Mouse (Mus musculus) CH12.LX (cell line): ENCODE data around the gene Srarp. TPM values are rescaled to one million over a fixed set of nuclear protein-coding genes. Genes with fewer than 3 reads are reported as not detected.

Experiments
- DNase-seq: peaks from one replicate; pipeline ENCODE4 v3.0.0-alpha.2; 2013; ENCODE audit errors: extremely low read depth
- H3K27ac ChIP-seq: 2 replicates; pipeline ENCODE4 v1.5.1; 2012; ENCODE audit warnings: low read depth, mild to moderate bottlenecking, control low read depth, moderate library complexity; ENCODE audit not compliant: insufficient read depth
- H3K27me3 ChIP-seq: replicated peaks from 2 replicates; pipeline ENCODE3; 2012; ENCODE audit warnings: inconsistent platforms
- H3K36me3 ChIP-seq, 2 experiments: replicated peaks in 1 of 2; 2 replicates each; pipeline versions ENCODE3 to v1.6.1; 2012; ENCODE audit warnings: inconsistent platforms in 1 of 2, low read length in 1 of 2, mild to moderate bottlenecking in 1 of 2, mixed read lengths in 1 of 2, moderate library complexity in 1 of 2; ENCODE audit not compliant: control insufficient read depth in 1 of 2, insufficient read depth in 1 of 2
- H3K4me1 ChIP-seq, 2 experiments: 2 replicates each; pipeline ENCODE4 v1.6.1; 2012; ENCODE audit warnings: inconsistent platforms in 1 of 2, moderate library complexity in 1 of 2; ENCODE audit not compliant: insufficient read depth in 2 of 2, control insufficient read depth in 1 of 2
- H3K4me2 ChIP-seq: 2 replicates; pipeline ENCODE4 v1.6.1; 2012; ENCODE audit warnings: low read depth, mild to moderate bottlenecking, control low read depth; ENCODE audit not compliant: poor library complexity, insufficient read depth, severe bottlenecking
- H3K4me3 ChIP-seq, 3 experiments: fragments of 150-350 bp in 1 of 3; sonication (generic) in 1 of 3; replicated peaks in 1 of 3; 2 replicates each; pipeline versions ENCODE3 to v1.5.1; 2011 to 2012; ENCODE audit warnings: low read depth in 2 of 3, low read length in 2 of 3, mild to moderate bottlenecking in 2 of 3, moderate library complexity in 2 of 3, control low read depth in 1 of 3, improper control_type of control experiment in 1 of 3, inconsistent platforms in 1 of 3, mixed read lengths in 1 of 3; ENCODE audit not compliant: poor library complexity in 1 of 3
- H3K79me2 ChIP-seq: replicated peaks from 2 replicates; pipeline ENCODE4 v1.6.1; 2012; ENCODE audit warnings: mild to moderate bottlenecking, moderate library complexity; ENCODE audit not compliant: control insufficient read depth, poor library complexity, insufficient read depth, severe bottlenecking; ENCODE audit errors: extremely low read depth
- H3K9ac ChIP-seq: 2 replicates; pipeline ENCODE4 v1.6.1; 2012; ENCODE audit warnings: low read depth, mild to moderate bottlenecking, control low read depth, moderate library complexity; ENCODE audit not compliant: insufficient read depth
- H3K9me3 ChIP-seq: replicated peaks from 2 replicates; pipeline ENCODE3; 2012; ENCODE audit warnings: low read length, inconsistent platforms, mixed read lengths
- BHLHE40 ChIP-seq: IDR thresholded peaks from 2 replicates; pipeline ENCODE4 v1.6.1; 2011; ENCODE audit warnings: mild to moderate bottlenecking, low read depth, low read length, improper control_type of control experiment
- CHD1 ChIP-seq: IDR thresholded peaks from 2 replicates; pipeline ENCODE4 v1.6.1; 2012; ENCODE audit warnings: low read depth, low read length, improper control_type of control experiment, inconsistent platforms
- E2F4 ChIP-seq: IDR thresholded peaks from 2 replicates; pipeline ENCODE4 v1.6.1; 2011; ENCODE audit warnings: low read depth, low read length, improper control_type of control experiment; ENCODE audit not compliant: insufficient replicate concordance
- ELF1 ChIP-seq: IDR thresholded peaks from 2 replicates; pipeline ENCODE4 v1.6.1; 2014; ENCODE audit warnings: low read depth, mild to moderate bottlenecking, inconsistent platforms, low read length, improper control_type of control experiment
- ETS1 ChIP-seq: conservative IDR thresholded peaks from 2 replicates; pipeline ENCODE4 v1.6.1; 2012; ENCODE audit warnings: low read depth, mild to moderate bottlenecking, inconsistent platforms, low read length, improper control_type of control experiment, moderate library complexity
- GABPA ChIP-seq: IDR thresholded peaks from 2 replicates; pipeline ENCODE4 v1.6.1; 2012; ENCODE audit warnings: low read depth, low read length, improper control_type of control experiment, inconsistent platforms; ENCODE audit not compliant: insufficient replicate concordance
- HCFC1 ChIP-seq: IDR thresholded peaks from 2 replicates; pipeline ENCODE4 v1.6.1; 2012; ENCODE audit warnings: low read depth, mild to moderate bottlenecking, inconsistent platforms, low read length, improper control_type of control experiment
- IRF4 ChIP-seq: IDR thresholded peaks from 2 replicates; pipeline ENCODE4 v1.6.1; 2014; ENCODE audit warnings: low read depth, mild to moderate bottlenecking, inconsistent platforms, low read length, improper control_type of control experiment
- JUN ChIP-seq: IDR thresholded peaks from 2 replicates; pipeline ENCODE4 v1.6.1; 2011; ENCODE audit warnings: low read depth, mild to moderate bottlenecking, low read length, improper control_type of control experiment, moderate library complexity; ENCODE audit not compliant: insufficient read depth
- JUND ChIP-seq: conservative IDR thresholded peaks from 2 replicates; pipeline ENCODE4 v1.6.1; 2011; ENCODE audit warnings: low read depth, low read length, improper control_type of control experiment
- KAT2A ChIP-seq: IDR thresholded peaks from 2 replicates; pipeline ENCODE4 v1.6.1; 2012; ENCODE audit warnings: low read length, improper control_type of control experiment, inconsistent platforms; ENCODE audit not compliant: insufficient replicate concordance
- MAFK ChIP-seq: IDR thresholded peaks from 2 replicates; pipeline ENCODE4 v1.6.1; 2011; ENCODE audit warnings: low read length, improper control_type of control experiment; ENCODE audit not compliant: insufficient replicate concordance
- MEF2A ChIP-seq: IDR thresholded peaks from 2 replicates; pipeline ENCODE4 v1.6.1; 2014; ENCODE audit warnings: low read depth, mild to moderate bottlenecking, inconsistent platforms, low read length, improper control_type of control experiment, borderline replicate concordance
- MXI1 ChIP-seq: IDR thresholded peaks from 2 replicates; pipeline ENCODE4 v1.6.1; 2011; ENCODE audit warnings: mild to moderate bottlenecking, low read depth, low read length, improper control_type of control experiment
- NELFE ChIP-seq: IDR thresholded peaks from 2 replicates; pipeline ENCODE4 v1.6.1; 2011; ENCODE audit warnings: low read depth, low read length, improper control_type of control experiment
- PAX5 ChIP-seq: IDR thresholded peaks from 2 replicates; pipeline ENCODE4 v1.6.1; 2012; ENCODE audit warnings: low read length, inconsistent platforms, mixed read lengths
- POLR2A ChIP-seq: IDR thresholded peaks from 2 replicates; pipeline ENCODE4 v1.6.1; 2011; ENCODE audit warnings: low read depth, mild to moderate bottlenecking, improper control_type of control experiment, low read length
- RAD21 ChIP-seq: IDR thresholded peaks from 2 replicates; pipeline ENCODE4 v1.6.1; 2011; ENCODE audit warnings: low read depth, mild to moderate bottlenecking, low read length, improper control_type of control experiment, moderate library complexity
- SIN3A ChIP-seq: IDR thresholded peaks from 2 replicates; pipeline ENCODE4 v1.6.1; 2012; ENCODE audit warnings: low read length, improper control_type of control experiment, inconsistent platforms
- SMC3 ChIP-seq: IDR thresholded peaks from 2 replicates; pipeline ENCODE4 v1.6.1; 2011; ENCODE audit warnings: low read depth, low read length, improper control_type of control experiment
- TBP ChIP-seq: conservative IDR thresholded peaks from 2 replicates; pipeline ENCODE4 v1.6.1; 2011; ENCODE audit warnings: low read depth, low read length, improper control_type of control experiment
- TCF12 ChIP-seq: IDR thresholded peaks from 2 replicates; pipeline ENCODE4 v1.6.1; 2014; ENCODE audit warnings: low read depth, mild to moderate bottlenecking, inconsistent platforms, low read length, improper control_type of control experiment
- UBTF ChIP-seq: IDR thresholded peaks from 2 replicates; pipeline ENCODE4 v1.6.1; 2012; ENCODE audit warnings: low read depth, mild to moderate bottlenecking, inconsistent platforms, low read length, improper control_type of control experiment, moderate library complexity
- USF1 ChIP-seq: IDR thresholded peaks from 2 replicates; pipeline ENCODE4 v1.6.1; 2014; ENCODE audit warnings: low read depth, mild to moderate bottlenecking, inconsistent platforms, low read length, improper control_type of control experiment
- USF2 ChIP-seq: conservative IDR thresholded peaks from 2 replicates; pipeline ENCODE4 v1.6.1; 2011; ENCODE audit warnings: low read depth, low read length, improper control_type of control experiment
- ZKSCAN1 ChIP-seq: IDR thresholded peaks from 2 replicates; pipeline ENCODE4 v1.6.1; 2012; ENCODE audit warnings: low read depth, inconsistent platforms, low read length, improper control_type of control experiment, borderline replicate concordance
- ZMIZ1 ChIP-seq: IDR thresholded peaks from 2 replicates; pipeline ENCODE4 v1.6.1; 2012; ENCODE audit warnings: low read depth, mild to moderate bottlenecking, inconsistent platforms, low read length, improper control_type of control experiment
- ZNF384 ChIP-seq: IDR thresholded peaks from 2 replicates; pipeline ENCODE4 v1.6.1; 2012; ENCODE audit warnings: low read depth, low read length, improper control_type of control experiment, inconsistent platforms
- dilution Hi-C: fragments of 300-500 bp; cut with MboI; formaldehyde crosslinking; loops from 2 replicates; pipeline ENCODE4 v1.14.3; 2020; ENCODE audit warnings: low sequenced_read_pairs; ENCODE audit not compliant: extremely low pct_unique_long_range_greater_than_20kb, extremely low pct_ligation_motif_present
- in situ Hi-C: fragments of 300-500 bp; cut with MboI; formaldehyde crosslinking; loops from 3 replicates; pipeline ENCODE4 v1.14.3; 2019; ENCODE audit warnings: low sequenced_read_pairs, low pct_ligation_motif_present, low pct_unique_long_range_greater_than_20kb, mixed read lengths
- polyA plus RNA-seq: library from polyadenylated mRNA; unstranded; fragments of >175 nt; gene quantifications from 2 replicates; pipeline ENCODE4 v1.2.1, GENCODE M21; 2012; ENCODE audit warnings: low read depth; ENCODE audit not compliant: insufficient read length
- total RNA-seq, 2 experiments: library from RNA; depleted of rRNA; stranded (reverse); fragments of 300-350 nt in 1 of 2; fragments of >200 nt in 1 of 2; gene quantifications; 2 replicates each; pipeline ENCODE4 v1.2.3; 2012 to 2014

Srarp gene
- total and polyA plus RNA-seq, 3 experiments = not detected

- Histone ChIP-seq H3K27me3 (no peaks in the 10 kb centered on the region), H3K9ac (no peak overlapping the region), H3K9me3 (no peaks in the 10 kb centered on the region), H3K36me3 (peaks cover 22 to 76% of the 10 kb centered on the region in 2 experiments), H3K27ac (peak overlapping the region; percentile 31; the same call in 1 of the 2 replicates), H3K4me3 (no peak overlapping the region), H3K79me2 (peaks cover 11% of the 10 kb centered on the region), H3K4me1 (peaks cover 6 to 57% of the 10 kb centered on the region in 2 experiments; a peak in 3 of 4 replicates), H3K4me2 (no peak overlapping the region)
- dilution Hi-C loops = no loop called here
- TF ChIP-seq SIN3A (no peak), ETS1 (no peak), PAX5 (no peak), HCFC1 (no peak), GABPA (no peak), KAT2A (no peak), IRF4 (no peak), USF1 (no peak), ZMIZ1 (no peak), ELF1 (no peak), NELFE (no peak), JUND (no peak), SMC3 (no peak), CHD1 (no peak), BHLHE40 (0 out of 2 replicates have a peak, but pooled peaks have one; percentile 27), ZKSCAN1 (no peak), MAFK (0 out of 2 replicates have a peak, but pooled peaks have one; percentile 22), MEF2A (no peak)
- in situ Hi-C loops = no loop called here
- peak; percentile 48 for DNase-seq
Measured at GRCm38 (mm10) chr4:141454581-141455350, 18.9 kb upstream of the Srarp start.

GRCm38 (mm10) chr4:141451916-141452450 lies 16.1 kb upstream of the Srarp start:
- H3K27ac ChIP-seq = no peak overlapping the region
- no peak overlapping the region for H3K9ac ChIP-seq
- H3K79me2 ChIP-seq = peaks cover 11% of the 10 kb centered on the region
- DNase-seq = no peak
- no peak overlapping the region for H3K4me2 ChIP-seq
- TF ChIP-seq TBP = no peak
- TF ChIP-seq USF2 = no peak
- TF ChIP-seq JUND = no peak
- TF ChIP-seq UBTF = no peak
- TF ChIP-seq RAD21 = no peak
- TF ChIP-seq ZNF384 = no peak
- no peak for TF ChIP-seq E2F4
- no peak for TF ChIP-seq JUN
- no peak for TF ChIP-seq PAX5
- TF ChIP-seq MAFK = no peak
- TF ChIP-seq TCF12 = no peak
- TF ChIP-seq USF1 = no peak
- no peak for TF ChIP-seq ELF1
- no peak for TF ChIP-seq POLR2A
- no peak for TF ChIP-seq MXI1
- TF ChIP-seq BHLHE40 = no peak
- TF ChIP-seq HCFC1 = no peak
- TF ChIP-seq CHD1 = no peak
- no peak for TF ChIP-seq SMC3
- no peak overlapping the region for H3K4me3 ChIP-seq
- no peaks in the 10 kb centered on the region for H3K9me3 ChIP-seq
- peaks cover 37 to 79% of the 10 kb centered on the region in 2 experiments for H3K36me3 ChIP-seq
- H3K4me1 ChIP-seq = peaks cover 4 to 50% of the 10 kb centered on the region in 2 experiments; a peak in 3 of 4 replicates
- in situ Hi-C loops = no loop called here
- H3K27me3 ChIP-seq = no peaks in the 10 kb centered on the region
- dilution Hi-C loops = no loop called here
